Mouse (Mus musculus) kidney, adult 2 months (tissue): ENCODE results near the gene Hyal5. TPM values are rescaled to one million over a fixed set of nuclear protein-coding genes. Genes with fewer than 3 reads are reported as not detected.

Experiments used
- DNase-seq: peaks from one replicate; pipeline ENCODE4 v3.0.0; 2021
- H3K27ac ChIP-seq: fragments of 200-500 bp; 2 replicates; pipeline ENCODE4 v1.5.1; 2012; ENCODE audit warnings: low read depth, low read length, control low read depth, inconsistent platforms; ENCODE audit not compliant: insufficient read depth
- H3K27me3 ChIP-seq: fragments of 200-500 bp; replicated peaks from 2 replicates; pipeline ENCODE4 v1.6.1; 2012; ENCODE audit warnings: mild to moderate bottlenecking, moderate library complexity, low read length, inconsistent platforms; ENCODE audit not compliant: control insufficient read depth, insufficient read depth
- H3K36me3 ChIP-seq: fragments of 200-500 bp; 2 replicates; pipeline ENCODE4 v1.6.1; 2012; ENCODE audit warnings: mild to moderate bottlenecking, moderate library complexity, low read length, inconsistent platforms; ENCODE audit not compliant: control insufficient read depth, insufficient read depth
- H3K4me1 ChIP-seq: fragments of 200-500 bp; 2 replicates; pipeline ENCODE4 v1.6.1; 2011; ENCODE audit warnings: low read length; ENCODE audit not compliant: control insufficient read depth, insufficient read depth
- H3K4me3 ChIP-seq: fragments of 200-500 bp; 2 replicates; pipeline ENCODE4 v1.5.1; 2011; ENCODE audit warnings: mild to moderate bottlenecking, low read depth, low read length, control low read depth; ENCODE audit not compliant: insufficient read depth
- CTCF ChIP-seq: fragments of 200-500 bp; conservative IDR thresholded peaks from 2 replicates; pipeline ENCODE4 v1.5.1; 2011; ENCODE audit warnings: low read depth, mild to moderate bottlenecking, control low read depth, low read length, moderate library complexity, mixed read lengths; ENCODE audit not compliant: insufficient read depth, insufficient read length
- POLR2A ChIP-seq: fragments of 200-500 bp; IDR thresholded peaks from one replicate; pipeline ENCODE4 v1.6.1; 2011; ENCODE audit warnings: low read depth, low read length, control low read depth
- WGBS: fragments of 180-500 bp; shearing (Covaris S2); methylation state at CpG from one replicate; pipeline ENCODE4 v1.1.7; 2018; 5-methylcytosine and 5-hydroxymethylcytosine counted together
- polyA plus RNA-seq: library from polyadenylated mRNA; depleted of rRNA; stranded (reverse); fragments of >200 nt; gene quantifications from 2 replicates; pipeline ENCODE4 v1.2.3, GENCODE M21; 2012; rRNA removed

Gene Hyal5
- not detected in 2 replicates for polyA plus RNA-seq

DNA sequence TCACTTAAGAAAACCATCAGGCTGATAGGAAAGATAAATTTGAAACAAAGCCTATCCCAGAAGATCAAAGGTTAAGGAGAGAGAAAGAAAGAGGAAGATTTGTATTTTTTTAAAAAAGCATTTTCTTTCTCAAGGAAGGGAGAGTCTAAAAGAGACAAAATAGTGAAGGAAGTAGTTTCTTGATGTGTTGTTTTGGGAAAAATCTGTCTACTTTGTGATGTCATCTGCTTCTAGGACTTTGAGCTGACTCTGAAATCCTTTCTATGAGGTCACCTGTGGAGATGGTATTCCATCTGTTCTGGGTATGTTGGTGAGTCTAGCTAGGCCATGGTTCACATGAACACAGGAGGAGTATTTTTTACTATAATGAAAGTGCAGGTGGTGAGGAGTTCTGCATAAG, at the start of gene Hyal5:
Gene Hyal5, plus strand, starts transcription at position 301 of the 400 bp plus-strand sequence.
- no peak within 1 kb of the TSS for H3K4me3 ChIP-seq
- no peak within 1 kb of the TSS for H3K27ac ChIP-seq
- H3K36me3 ChIP-seq = no peaks in the 10 kb centered on the region
- no peak for DNase-seq
- H3K27me3 ChIP-seq = no peaks in the 10 kb centered on the region
- TF ChIP-seq POLR2A (no peak), CTCF (no peak)
- H3K4me1 ChIP-seq = no peaks in the 10 kb centered on the region

DNA sequence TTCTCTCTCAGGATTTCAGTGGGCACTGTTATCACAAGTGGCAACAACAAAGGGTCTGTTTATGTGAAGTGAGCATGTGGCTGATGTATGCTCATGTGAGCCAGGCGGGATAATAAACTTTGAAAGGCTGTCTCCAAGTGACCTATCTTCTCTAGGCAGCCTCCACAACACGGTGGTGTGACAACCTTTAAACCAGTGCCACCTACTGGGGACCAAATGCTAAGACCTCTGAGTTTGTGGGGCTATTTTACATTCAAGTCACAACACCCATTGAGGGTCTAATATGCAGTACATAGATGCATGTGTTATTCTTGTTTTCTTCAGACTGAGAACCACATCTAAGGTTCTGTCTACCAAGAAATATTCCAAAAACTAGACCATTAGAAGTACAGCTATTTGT, 35.7 kb upstream of the Hyal5 start:
- no peak overlapping the region for H3K4me3 ChIP-seq
- no peaks in the 10 kb centered on the region for H3K36me3 ChIP-seq
- H3K27me3 ChIP-seq = no peaks in the 10 kb centered on the region
- H3K27ac ChIP-seq = no peak overlapping the region
- H3K4me1 ChIP-seq = no peaks in the 10 kb centered on the region
- TF ChIP-seq CTCF (peak; percentile 21; the same call in 1 of the 2 replicates), POLR2A (no peak)
- DNase-seq = no peak
- WGBS = 43% methylated on average over 2 of the region's 2 CpGs

DNA sequence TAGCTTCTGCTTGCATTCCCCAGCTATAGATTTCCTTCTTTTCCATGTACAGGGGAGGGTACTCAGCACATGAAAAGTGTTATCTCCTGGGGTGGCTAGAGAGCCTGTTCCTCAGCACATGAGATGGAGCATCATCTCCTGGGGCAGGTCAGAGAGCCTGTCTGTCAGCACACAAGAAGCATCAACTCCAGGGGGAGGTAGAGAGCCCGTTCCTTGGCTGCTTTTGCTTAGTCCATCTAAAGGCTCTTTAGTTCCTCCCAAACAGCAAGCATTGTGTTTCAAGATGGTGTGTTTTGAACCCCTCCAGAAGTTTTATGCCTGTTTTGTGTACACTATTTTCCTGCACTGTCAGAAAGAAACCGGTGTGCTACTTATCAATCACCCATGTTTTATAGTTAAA, 2.5 kb downstream of the Hyal5 start:
- peak; percentile 9 for DNase-seq
- TF ChIP-seq CTCF = peak; percentile 41
- TF ChIP-seq POLR2A = no peak
- H3K36me3 ChIP-seq = no peaks in the 10 kb centered on the region
- no peaks in the 10 kb centered on the region for H3K4me1 ChIP-seq
- no peak overlapping the region for H3K4me3 ChIP-seq
- whole genome bisulfite sequencing = 42% methylated on average over 2 of the region's 2 CpGs
- H3K27me3 ChIP-seq = no peaks in the 10 kb centered on the region
- H3K27ac ChIP-seq = no peak overlapping the region

DNA sequence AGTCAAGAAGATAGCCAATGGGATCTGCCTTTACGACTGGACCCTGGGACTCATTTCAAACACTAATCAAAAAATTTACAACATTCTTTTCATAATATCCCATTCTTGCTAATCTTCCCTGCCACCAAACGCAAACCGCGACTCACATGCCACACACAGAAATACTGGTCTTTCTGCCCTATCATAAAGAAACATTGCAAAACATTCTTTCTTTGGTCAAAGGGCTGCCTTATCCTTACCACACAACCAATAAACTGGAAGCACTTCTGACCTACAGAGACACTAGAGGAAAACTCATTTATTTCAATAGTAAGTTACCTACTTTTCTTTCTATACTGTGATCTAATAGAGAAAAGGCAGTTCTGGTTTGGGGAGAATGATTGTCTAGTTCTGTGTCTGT, 5.9 kb downstream of the Hyal5 start:
- no peak for DNase-seq
- Histone ChIP-seq H3K27ac (no peak overlapping the region), H3K4me1 (no peaks in the 10 kb centered on the region), H3K4me3 (no peak overlapping the region), H3K36me3 (no peaks in the 10 kb centered on the region), H3K27me3 (no peaks in the 10 kb centered on the region)
- no peak for TF ChIP-seq CTCF
- TF ChIP-seq POLR2A = no peak
- WGBS = 85% methylated on average over 4 of the region's 4 CpGs

DNA sequence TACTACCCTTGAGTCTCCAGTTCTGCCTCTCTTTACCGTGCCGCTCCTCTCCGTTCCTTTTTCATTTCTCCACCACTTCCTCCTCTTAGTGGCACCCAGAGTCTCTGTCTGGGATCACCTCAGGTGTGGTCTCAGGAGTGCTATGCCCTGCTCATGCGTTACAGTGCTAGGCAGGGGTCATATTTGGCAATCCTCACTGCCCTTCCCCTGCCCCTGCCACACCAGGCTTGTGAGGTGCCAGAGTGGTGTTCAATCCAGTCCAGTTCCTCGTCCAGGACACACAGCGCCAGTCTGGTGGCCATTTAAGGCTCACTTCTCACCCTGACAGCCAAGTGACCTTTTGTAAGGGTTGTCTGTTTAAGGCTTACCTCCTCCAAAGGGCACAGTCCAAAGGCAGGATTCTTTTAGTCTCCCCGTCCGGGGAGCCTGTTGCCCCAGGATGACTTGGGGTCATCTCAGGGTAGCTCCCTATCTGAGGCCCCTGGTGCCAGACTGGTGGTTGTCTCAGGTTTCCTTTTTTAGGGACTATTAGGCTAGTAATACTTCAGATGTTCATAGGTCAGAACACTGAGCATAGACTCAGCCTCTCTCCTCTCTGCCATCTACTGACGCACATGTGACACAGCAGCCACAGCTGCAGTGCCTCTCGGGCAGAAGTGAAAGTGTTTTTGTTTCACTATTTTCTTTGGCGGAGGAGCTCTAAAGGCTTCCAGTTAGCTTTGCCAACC, 36.5 kb downstream of the Hyal5 start:
- TF ChIP-seq CTCF (peak; percentile 76), POLR2A (no peak)
- 45% methylated on average over 11 of the region's 11 CpGs for WGBS
- Histone ChIP-seq H3K4me3 (peak overlapping the region; percentile 15; the same call in 1 of the 2 replicates), H3K27ac (no peak overlapping the region), H3K27me3 (no peaks in the 10 kb centered on the region), H3K4me1 (peaks cover 3% of the 10 kb centered on the region; the same call in 1 of the 2 replicates), H3K36me3 (no peaks in the 10 kb centered on the region)
- peak; percentile 71 for DNase-seq

DNA sequence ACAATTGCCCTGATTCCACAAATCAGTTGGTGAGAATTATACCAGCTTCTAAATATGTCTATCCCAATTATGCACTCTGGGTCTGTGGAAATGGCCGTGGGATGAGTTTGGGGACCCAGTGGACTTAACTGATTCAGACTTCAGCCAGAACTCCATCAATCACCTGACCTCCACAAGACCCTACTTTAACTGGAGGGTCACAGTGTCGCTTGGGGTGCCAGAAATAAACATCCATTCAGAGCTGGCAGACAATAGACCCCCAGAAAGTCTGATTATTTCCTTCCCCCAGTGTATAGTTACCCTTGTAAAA, 37.0 kb downstream of the Hyal5 start:
- Histone ChIP-seq H3K4me3 (peak overlapping the region; percentile 15; the same call in 1 of the 2 replicates), H3K27ac (no peak overlapping the region), H3K27me3 (no peaks in the 10 kb centered on the region), H3K4me1 (peaks cover 3% of the 10 kb centered on the region; the same call in 1 of the 2 replicates), H3K36me3 (no peaks in the 10 kb centered on the region)
- no peak for TF ChIP-seq POLR2A
- TF ChIP-seq CTCF = no peak
- DNase-seq = no peak
- WGBS = 21% methylated on average over 2 of the region's 2 CpGs

DNA sequence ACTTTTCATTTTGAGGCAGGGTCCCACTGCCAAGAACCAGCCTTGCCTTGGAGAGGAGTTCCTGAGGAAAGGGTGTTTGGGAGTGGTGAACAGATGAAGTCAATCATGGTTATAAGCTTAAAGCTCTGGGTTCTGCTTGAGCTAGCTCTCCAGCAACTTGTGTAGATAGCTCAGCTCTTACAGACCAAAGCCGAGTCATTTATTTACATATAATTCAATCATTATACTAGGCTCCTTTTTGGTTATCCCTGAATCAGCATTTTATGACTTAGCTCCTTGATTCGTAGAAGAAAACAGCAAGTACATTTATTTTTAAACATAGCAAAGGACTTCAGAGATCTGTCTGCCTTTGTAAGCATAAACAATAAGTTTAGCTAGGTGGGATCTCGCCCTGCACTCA, 47.3 kb downstream of the Hyal5 start:
- WGBS = 51% methylated on average over 3 of the region's 3 CpGs
- DNase-seq = peak; percentile 51
- peak overlapping the region; percentile 89 for H3K27ac ChIP-seq
- TF ChIP-seq CTCF = no peak
- no peak for TF ChIP-seq POLR2A
- peaks cover 3% of the 10 kb centered on the region; the same call in 1 of the 2 replicates for H3K4me1 ChIP-seq
- H3K36me3 ChIP-seq = no peaks in the 10 kb centered on the region
- H3K4me3 ChIP-seq = no peak overlapping the region
- H3K27me3 ChIP-seq = no peaks in the 10 kb centered on the region
